In genomic region chr10:12813211-12813811, GRCm38 (mm10) we compare ENCODE assay signal across 9 mouse cellular contexts. TPM values are rescaled to one million over a fixed set of nuclear protein-coding genes. Genes with fewer than 3 reads are reported as not detected.
DNase-seq lines count a peak whose midpoint lies in the region; ATAC-seq and TF ChIP-seq lines count a peak whose summit lies in the region.
"Had no signal": no experiment of that assay in that cellular context is flagged by ENCODE, and none has a peak within 500 bp of the region (broad histone marks: within the 10 kb centered on the region; RNA-seq: fewer than 3 reads in every experiment).

No protein-coding gene starts in this region.

- H3K4me1 ChIP-seq in liver, embryonic 16.5 days (ENCODE audit: control insufficient read depth, low read depth, low read length) = peaks cover 37% of the 10 kb centered on the region
- no peaks in the 10 kb centered on the region for H3K4me1 ChIP-seq in stomach, postnatal 0 days (replicated peaks; ENCODE audit: control insufficient read depth, insufficient read depth)

- peak; percentile 89 for ATAC-seq in liver, embryonic 16.5 days (ENCODE audit: low read depth)
- ATAC-seq in stomach, postnatal 0 days (ENCODE audit: low FRiP score, low TSS enrichment) = no peak

- intact Hi-C loops in heart, postnatal 25 days (cut with DNase I) = loop anchor here (2.0 kb wide), 1 partner anchor 55 kb away; the partner anchor contains the start of gene Utrn

- TF ChIP-seq CTCF in stomach, postnatal 0 days (IDR thresholded peaks at IDR 0.05; ENCODE audit: low read depth) = no peak

- DNase-seq in CD4-positive, CD25-positive, alpha-beta regulatory T cell, adult 2 months (ENCODE audit: low read depth, low spot score) = peak; percentile 86
- DNase-seq in ZHBTc4 (ENCODE audit: low read depth, low spot score) = peak; percentile 34
- DNase-seq in heart, postnatal 25 days (ENCODE audit: low spot score) = peak; percentile 26
- DNase-seq in stomach, postnatal 0 days (ENCODE audit: low spot score) = no peak
- DNase-seq in cerebellum, adult 18-20 months = no peak
- no peak for DNase-seq in adrenal gland, postnatal 14 days
- DNase-seq in testis, postnatal 14 days (ENCODE audit: low spot score) = no peak

- H3K4me2 ChIP-seq in liver, embryonic 16.5 days (ENCODE audit: low read depth, low read length) = peak overlapping the region; percentile 68
- H3K4me2 ChIP-seq in stomach, postnatal 0 days (replicated peaks; ENCODE audit: low read depth) = no peak overlapping the region
- H3K4me2 ChIP-seq: embryonic facial prominence, embryonic 12.5 days had no signal

- H3K9me3 ChIP-seq in liver, embryonic 16.5 days (replicated peaks; ENCODE audit: control insufficient read depth, low read length) = no peaks in the 10 kb centered on the region
- H3K9me3 ChIP-seq in stomach, postnatal 0 days (ENCODE audit: control insufficient read depth, low read length) = no peaks in the 10 kb centered on the region
- H3K9me3 ChIP-seq: embryonic facial prominence, embryonic 12.5 days had no signal

- H3K36me3 ChIP-seq in liver, embryonic 16.5 days (ENCODE audit: control insufficient read depth, insufficient read depth) = no peaks in the 10 kb centered on the region
- no peaks in the 10 kb centered on the region for H3K36me3 ChIP-seq in stomach, postnatal 0 days (ENCODE audit: control insufficient read depth, insufficient read depth, low read length)
- H3K36me3 ChIP-seq: embryonic facial prominence, embryonic 12.5 days had no signal

- 12% methylated on average over 12 of the region's 12 CpGs for WGBS in liver, embryonic 16.5 days (ENCODE audit: insufficient replicate concordance)
- 61% methylated on average over 12 of the region's 12 CpGs for WGBS in stomach, postnatal 0 days

- no peaks in the 10 kb centered on the region for H3K27me3 ChIP-seq in liver, embryonic 16.5 days (ENCODE audit: control insufficient read depth, insufficient read depth, low read depth, low read length)
- no peaks in the 10 kb centered on the region for H3K27me3 ChIP-seq in stomach, postnatal 0 days (ENCODE audit: control insufficient read depth, insufficient read depth, low read length)
- H3K27me3 ChIP-seq: embryonic facial prominence, embryonic 12.5 days had no signal

- H3K4me3 ChIP-seq in liver, embryonic 16.5 days (ENCODE audit: low read depth, low read length) = peak overlapping the region; percentile 48
- no peak overlapping the region for H3K4me3 ChIP-seq in stomach, postnatal 0 days (ENCODE audit: low read depth, low read length)
- H3K4me3 ChIP-seq: embryonic facial prominence, embryonic 12.5 days had no signal

- peak overlapping the region; percentile 51 for H3K9ac ChIP-seq in liver, embryonic 16.5 days (ENCODE audit: low read depth, low read length)
- no peak overlapping the region for H3K9ac ChIP-seq in stomach, postnatal 0 days (ENCODE audit: low read length)
- H3K9ac ChIP-seq: embryonic facial prominence, embryonic 12.5 days had no signal

- no peak for TF ChIP-seq EP300 in stomach, postnatal 0 days (optimal IDR thresholded peaks at IDR 0.05)

- peak overlapping the region; percentile 82 for H3K27ac ChIP-seq in liver, embryonic 16.5 days (ENCODE audit: low read length)
- H3K27ac ChIP-seq in stomach, postnatal 0 days (replicated peaks) = peak overlapping the region; percentile 53; the same call in 1 of the 2 replicates
- H3K27ac ChIP-seq: embryonic facial prominence, embryonic 12.5 days had no signal

RNA-seq across cellular contexts. Expression of gene Utrn, which starts 55.9 kb away (rescaled TPM):
- total RNA-seq in heart, postnatal 25 days (2021) = 10 to 100 TPM; 67.1 to 69.4 TPM
- 8.6 and 10.2 TPM in 2 replicates for polyA plus RNA-seq in liver, embryonic 16.5 days (2015; fragmentation: Nextera tagmentation; extraction: Ambion mirVana)
- polyA plus RNA-seq in stomach, postnatal 0 days (2015; fragmentation: Nextera tagmentation; extraction: Ambion mirVana) = 33.8 and 40.4 TPM in 2 replicates
- total RNA-seq in adrenal gland, postnatal 14 days (2021) = 95.5 and 99.1 TPM in 2 replicates

Comparison
In these comparisons a context has a peak if more than half of its experiments do, and no peak if none do; other contexts are left out.
1. DNase-seq: peak in CD4-positive, CD25-positive, alpha-beta regulatory T cell, adult 2 months (single experiment), ZHBTc4 (single experiment) and heart, postnatal 25 days (single experiment); none in stomach, postnatal 0 days (single experiment), cerebellum, adult 18-20 months (0 of 2), adrenal gland, postnatal 14 days (single experiment) and testis, postnatal 14 days (single experiment).